Mouse (Mus musculus): ENCODE results near the gene Lst1. TPM values are rescaled to one million over a fixed set of nuclear protein-coding genes. Genes with fewer than 3 reads are reported as not detected.

Lst1 gene
- polyA plus RNA-seq, 1 experiment from 2014 or later, result 12.9 TPM

DNA sequence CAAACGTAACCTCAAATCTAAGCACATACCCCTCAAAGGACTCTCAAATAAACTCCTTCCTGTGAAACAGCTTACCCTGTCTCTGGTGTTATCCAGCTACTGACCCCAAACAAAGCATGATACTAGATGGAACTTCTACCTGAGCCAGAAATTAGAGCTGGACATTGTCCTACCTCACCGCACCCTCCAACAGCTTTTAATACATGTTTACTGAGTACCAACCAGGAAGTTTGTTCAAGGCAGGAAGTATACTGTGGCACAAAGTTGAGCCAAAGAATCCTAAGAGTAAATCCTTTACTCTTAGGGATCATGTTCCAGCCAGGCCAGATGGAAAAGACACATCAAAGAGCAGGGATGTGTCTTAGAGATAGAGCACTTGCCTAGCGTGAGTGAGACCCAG lies 22.4 kb upstream of the Lst1 start:
- Histone ChIP-seq H3K36me3 (ENCODE audit: control insufficient read depth, insufficient read depth) (no peaks in the 10 kb centered on the region), H3K27ac (ENCODE audit: low read depth, low read length) (no peak overlapping the region), H3K4me3 (ENCODE audit: low read depth, low read length) (no peak overlapping the region), H3K4me1 (replicated peaks; ENCODE audit: control insufficient read depth, insufficient read depth, low read length) (no peaks in the 10 kb centered on the region), H3K9ac (ENCODE audit: low read depth, low read length) (no peak overlapping the region), H3K9me3 (ENCODE audit: control insufficient read depth) (no peaks in the 10 kb centered on the region), H3K27me3 (replicated peaks; ENCODE audit: control insufficient read depth, insufficient read depth, low read length) (no peaks in the 10 kb centered on the region), H3K4me2 (replicated peaks; ENCODE audit: low read depth) (no peak overlapping the region)
- ATAC-seq, result 0 out of 2 replicates have a peak, but pooled peaks have one; percentile 25
- no peak for TF ChIP-seq CTCF (IDR thresholded peaks at IDR 0.05; ENCODE audit: low read depth)
- WGBS, result 46% methylated on average over 3 of the region's 3 CpGs

DNA sequence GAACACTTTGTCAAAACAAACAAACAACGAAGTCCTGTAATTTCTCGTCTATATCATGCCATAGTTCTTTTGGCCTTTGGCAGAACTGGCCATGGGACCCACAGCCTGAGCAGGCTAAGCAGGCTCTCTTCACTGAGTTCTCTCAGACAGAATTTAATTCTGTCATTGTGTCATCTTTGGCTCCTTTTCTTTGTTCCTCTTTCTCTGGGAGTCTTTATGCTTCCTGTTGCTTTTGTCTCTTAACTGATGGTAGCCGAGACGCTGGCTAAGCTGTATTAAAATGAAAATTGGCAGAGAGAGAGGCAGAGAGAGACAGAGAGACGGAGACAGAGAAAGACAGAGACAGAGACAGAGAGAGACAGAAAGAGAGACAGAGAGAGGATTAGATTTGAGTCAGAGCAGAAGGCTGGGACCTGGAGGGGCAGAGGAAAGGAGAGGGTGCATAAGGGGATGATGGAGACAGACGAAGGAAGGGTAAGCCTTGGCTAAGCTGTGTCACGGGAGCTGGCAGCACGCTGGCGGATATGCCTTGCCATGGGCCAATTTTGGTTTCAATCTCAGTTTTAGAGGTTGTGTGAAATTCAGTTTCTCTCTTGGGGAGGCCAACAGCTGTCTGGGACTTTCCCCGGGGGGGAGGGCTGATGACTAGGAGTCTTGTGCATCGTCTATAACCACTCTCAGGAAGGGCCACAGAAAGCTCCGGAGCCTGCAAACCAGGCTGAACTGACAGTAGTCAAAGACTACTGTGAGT lies 21.7 kb upstream of the Lst1 start:
- 76% methylated on average over 12 of the region's 12 CpGs for WGBS
- no peak for ATAC-seq
- Histone ChIP-seq H3K27ac (ENCODE audit: low read depth, low read length) (no peak overlapping the region), H3K9me3 (ENCODE audit: control insufficient read depth) (no peaks in the 10 kb centered on the region), H3K27me3 (replicated peaks; ENCODE audit: control insufficient read depth, insufficient read depth, low read length) (no peaks in the 10 kb centered on the region; the same call in 1 of the 2 replicates), H3K36me3 (ENCODE audit: control insufficient read depth, insufficient read depth) (no peaks in the 10 kb centered on the region), H3K4me3 (ENCODE audit: low read depth, low read length) (no peak overlapping the region), H3K9ac (ENCODE audit: low read depth, low read length) (no peak overlapping the region), H3K4me1 (replicated peaks; ENCODE audit: control insufficient read depth, insufficient read depth, low read length) (no peaks in the 10 kb centered on the region), H3K4me2 (replicated peaks; ENCODE audit: low read depth) (no peak overlapping the region)
- no peak for TF ChIP-seq CTCF (IDR thresholded peaks at IDR 0.05; ENCODE audit: low read depth)

DNA sequence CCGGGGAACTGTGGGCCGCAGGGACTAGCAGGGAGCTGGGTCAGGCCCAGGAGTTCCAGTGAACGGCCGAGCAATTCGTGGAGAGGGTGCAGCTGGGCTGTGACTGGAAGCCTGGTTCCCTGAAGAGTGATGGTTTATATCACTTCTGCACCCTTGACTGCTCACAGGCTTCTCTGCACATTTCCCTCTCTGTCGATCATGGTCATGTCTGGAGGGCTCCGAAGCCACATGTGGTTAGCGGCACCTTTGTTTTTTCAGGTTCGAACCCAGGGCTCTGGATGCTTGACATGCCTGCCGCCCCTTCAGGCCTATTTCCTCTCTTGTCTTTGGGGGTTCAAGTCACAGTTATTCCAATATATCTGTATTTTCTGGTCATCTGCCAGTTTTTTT lies 17.1 kb upstream of the Lst1 start:
- no peaks in the 10 kb centered on the region for H3K36me3 ChIP-seq (ENCODE audit: control insufficient read depth, insufficient read depth)
- ATAC-seq, result no peak
- H3K27me3 ChIP-seq (replicated peaks; ENCODE audit: control insufficient read depth, insufficient read depth, low read length), result peaks cover 16% of the 10 kb centered on the region
- H3K27ac ChIP-seq (ENCODE audit: low read depth, low read length), result no peak overlapping the region
- TF ChIP-seq CTCF (IDR thresholded peaks at IDR 0.05; ENCODE audit: low read depth), result no peak
- no peak overlapping the region for H3K4me2 ChIP-seq (replicated peaks; ENCODE audit: low read depth)
- H3K4me1 ChIP-seq (replicated peaks; ENCODE audit: control insufficient read depth, insufficient read depth, low read length), result no peaks in the 10 kb centered on the region
- no peak overlapping the region for H3K9ac ChIP-seq (ENCODE audit: low read depth, low read length)
- H3K9me3 ChIP-seq (ENCODE audit: control insufficient read depth), result no peaks in the 10 kb centered on the region
- no peak overlapping the region for H3K4me3 ChIP-seq (ENCODE audit: low read depth, low read length)
- WGBS, result 62% methylated on average over 10 of the region's 10 CpGs

DNA sequence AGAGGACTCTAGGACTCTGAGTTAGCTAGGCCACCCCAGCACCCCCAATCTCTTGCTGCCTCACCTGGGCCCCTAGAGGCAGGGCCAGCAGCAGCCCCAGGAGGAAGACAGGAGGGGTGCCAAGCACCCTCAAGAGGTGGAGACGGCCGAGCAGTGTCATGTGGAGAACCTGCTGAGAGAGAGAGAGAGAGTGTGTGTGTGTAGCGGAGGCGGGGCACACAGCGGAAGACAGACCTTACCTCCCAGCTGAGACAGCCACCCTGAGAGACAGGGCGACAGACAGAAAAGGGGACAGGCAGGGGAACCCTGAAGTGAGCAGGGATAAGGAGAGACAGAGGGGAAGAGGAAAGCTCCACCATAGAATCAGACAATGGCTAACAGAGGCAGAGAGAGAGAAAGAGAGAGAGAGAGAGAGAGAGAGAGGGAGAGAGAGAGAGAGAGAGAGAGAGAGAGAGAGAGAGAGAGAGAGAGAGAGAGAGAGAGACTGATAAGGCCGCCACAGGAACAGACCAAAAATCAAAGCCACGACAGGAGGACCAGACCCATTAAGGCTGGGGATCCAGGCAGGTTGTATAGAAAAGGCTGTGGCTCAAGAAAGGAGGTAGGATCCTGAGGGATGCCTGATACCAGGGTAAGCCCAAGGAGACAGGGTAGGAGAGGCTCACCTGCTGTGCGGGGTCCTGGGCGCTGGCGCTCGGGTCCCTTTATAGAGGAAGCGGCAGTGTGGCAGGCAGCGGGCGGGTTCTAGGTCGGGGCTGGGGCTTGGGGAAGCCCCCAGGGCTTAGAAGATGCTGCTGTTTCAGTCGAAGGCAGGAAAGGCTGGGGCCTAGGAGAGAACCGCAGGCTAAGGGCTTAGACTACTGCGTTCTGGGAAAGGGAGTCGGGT lies 16.5 kb upstream of the Lst1 start, which contains the start of gene Lta:
Gene Lta, minus strand, starts transcription at position 858 of the 886 bp plus-strand sequence.
- WGBS, result 46% methylated on average over 20 of the region's 20 CpGs
- Histone ChIP-seq H3K9ac (ENCODE audit: low read depth, low read length) (no peak within 1 kb of the TSS), H3K4me2 (replicated peaks; ENCODE audit: low read depth) (no peak within 1 kb of the TSS), H3K9me3 (ENCODE audit: control insufficient read depth) (no peaks in the 10 kb centered on the region), H3K27me3 (replicated peaks; ENCODE audit: control insufficient read depth, insufficient read depth, low read length) (peaks cover 16% of the 10 kb centered on the region), H3K36me3 (ENCODE audit: control insufficient read depth, insufficient read depth) (no peaks in the 10 kb centered on the region), H3K4me3 (ENCODE audit: low read depth, low read length) (no peak within 1 kb of the TSS), H3K4me1 (replicated peaks; ENCODE audit: control insufficient read depth, insufficient read depth, low read length) (no peaks in the 10 kb centered on the region), H3K27ac (ENCODE audit: low read depth, low read length) (no peak within 1 kb of the TSS)
- TF ChIP-seq CTCF (IDR thresholded peaks at IDR 0.05; ENCODE audit: low read depth), result no peak
- ATAC-seq, result no peak

DNA sequence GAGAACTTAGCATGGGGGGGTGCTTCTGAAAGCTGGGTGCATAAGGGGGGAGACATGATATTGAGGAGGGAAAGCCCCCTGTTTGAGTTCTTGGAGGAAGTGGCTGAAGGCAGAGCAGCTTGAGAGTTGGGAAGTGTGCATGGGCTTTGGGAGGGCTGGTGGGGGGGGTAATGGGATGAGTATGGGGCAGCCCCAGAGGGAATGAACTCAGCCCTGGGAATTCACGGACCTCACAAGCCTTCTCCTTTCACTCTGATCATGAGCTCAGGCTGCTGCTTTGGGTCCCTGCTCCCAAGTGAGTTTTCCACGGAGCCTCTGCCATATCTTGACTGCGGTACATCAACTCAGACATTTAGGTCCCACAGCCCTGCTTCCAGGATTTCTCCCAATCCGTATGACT lies 14.2 kb upstream of the Lst1 start:
- Histone ChIP-seq H3K27ac (ENCODE audit: low read depth, low read length) (no peak overlapping the region), H3K9me3 (ENCODE audit: control insufficient read depth) (no peaks in the 10 kb centered on the region), H3K27me3 (replicated peaks; ENCODE audit: control insufficient read depth, insufficient read depth, low read length) (peaks cover 16% of the 10 kb centered on the region), H3K4me2 (replicated peaks; ENCODE audit: low read depth) (no peak overlapping the region), H3K4me3 (ENCODE audit: low read depth, low read length) (no peak overlapping the region), H3K9ac (ENCODE audit: low read depth, low read length) (no peak overlapping the region), H3K36me3 (ENCODE audit: control insufficient read depth, insufficient read depth) (no peaks in the 10 kb centered on the region), H3K4me1 (replicated peaks; ENCODE audit: control insufficient read depth, insufficient read depth, low read length) (no peaks in the 10 kb centered on the region)
- WGBS, result 71% methylated on average over 4 of the region's 4 CpGs
- ATAC-seq, result no peak
- no peak for TF ChIP-seq CTCF (IDR thresholded peaks at IDR 0.05; ENCODE audit: low read depth)

DNA sequence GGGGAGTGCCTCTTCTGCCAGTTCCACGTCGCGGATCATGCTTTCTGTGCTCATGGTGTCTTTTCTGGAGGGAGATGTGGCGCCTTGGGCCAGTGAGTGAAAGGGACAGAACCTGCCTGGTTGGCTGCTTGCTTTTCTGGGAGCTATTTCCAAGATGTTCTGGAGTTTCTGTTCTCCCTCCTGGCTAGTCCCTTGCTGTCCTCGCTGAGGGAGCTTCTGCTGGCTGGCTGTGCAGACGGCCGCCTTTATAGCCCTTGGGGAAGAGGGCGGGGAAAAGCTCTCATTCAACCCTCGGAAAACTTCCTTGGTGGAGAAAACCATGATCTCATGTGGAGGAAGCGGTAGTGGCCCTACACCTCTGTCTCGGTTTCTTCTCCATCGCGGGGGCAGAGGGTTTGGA lies 13.5 kb upstream of the Lst1 start, which contains the start of gene Tnf:
Gene Tnf, minus strand, starts transcription at position 221 of the 400 bp plus-strand sequence.
- ATAC-seq, result no peak
- H3K4me2 ChIP-seq (replicated peaks; ENCODE audit: low read depth), result peak within 1 kb of the TSS; percentile 45
- 0 out of 2 replicates have a peak within 1 kb of the TSS, but pooled peaks have one; percentile 26 for H3K9ac ChIP-seq (ENCODE audit: low read depth, low read length)
- H3K36me3 ChIP-seq (ENCODE audit: control insufficient read depth, insufficient read depth), result no peaks in the 10 kb centered on the region
- no peak within 1 kb of the TSS for H3K27ac ChIP-seq (ENCODE audit: low read depth, low read length)
- WGBS, result 24% methylated on average over 13 of the region's 13 CpGs
- no peaks in the 10 kb centered on the region for H3K9me3 ChIP-seq (ENCODE audit: control insufficient read depth)
- TF ChIP-seq CTCF (IDR thresholded peaks at IDR 0.05; ENCODE audit: low read depth), result no peak
- peaks cover 16% of the 10 kb centered on the region for H3K27me3 ChIP-seq (replicated peaks; ENCODE audit: control insufficient read depth, insufficient read depth, low read length)
- H3K4me1 ChIP-seq (replicated peaks; ENCODE audit: control insufficient read depth, insufficient read depth, low read length), result no peaks in the 10 kb centered on the region
- H3K4me3 ChIP-seq (ENCODE audit: low read depth, low read length), result 0 out of 2 replicates have a peak within 1 kb of the TSS, but pooled peaks have one; percentile 9

Measured in intestine, postnatal 0 days (tissue).